Mouse (Mus musculus) liver, adult 2 months (tissue): ENCODE results near the gene Ttll8.

Experiments
- CTCF ChIP-seq: fragments of 200-500 bp; IDR thresholded peaks from 2 replicates; pipeline ENCODE4 v1.5.1; 2011; ENCODE audit warnings: low read depth, low read length, control low read depth
- POLR2A ChIP-seq: fragments of 200-500 bp; IDR thresholded peaks from 2 replicates; pipeline ENCODE4 v1.6.1; 2011; ENCODE audit warnings: low read length, control low read depth; ENCODE audit not compliant: insufficient read depth; ENCODE audit errors: extremely low read depth

DNA sequence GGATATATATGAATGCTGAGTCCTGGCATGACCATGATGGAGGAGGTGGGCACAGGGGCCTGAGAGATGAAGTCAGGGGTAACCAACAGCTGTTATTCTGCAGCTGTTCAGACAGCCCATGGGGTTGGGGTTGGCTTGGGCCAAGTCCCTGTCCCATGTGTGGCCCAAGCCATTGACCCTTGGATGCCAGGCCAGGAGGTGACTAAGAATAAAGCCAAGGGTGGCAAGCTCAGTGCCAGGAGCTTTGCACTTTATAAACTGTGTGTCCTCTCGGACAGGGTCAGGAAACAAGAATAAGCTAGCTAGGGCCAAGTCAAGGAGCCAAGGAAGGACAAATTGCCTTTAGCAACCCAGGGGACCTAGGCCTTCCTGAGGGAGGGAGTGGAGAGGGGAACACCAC lies 62.0 kb downstream of the Ttll8 start:
- TF ChIP-seq CTCF, result no peak
- no peak for TF ChIP-seq POLR2A
